Mouse (Mus musculus): ENCODE measurements around the gene Gfpt1.

DNA sequence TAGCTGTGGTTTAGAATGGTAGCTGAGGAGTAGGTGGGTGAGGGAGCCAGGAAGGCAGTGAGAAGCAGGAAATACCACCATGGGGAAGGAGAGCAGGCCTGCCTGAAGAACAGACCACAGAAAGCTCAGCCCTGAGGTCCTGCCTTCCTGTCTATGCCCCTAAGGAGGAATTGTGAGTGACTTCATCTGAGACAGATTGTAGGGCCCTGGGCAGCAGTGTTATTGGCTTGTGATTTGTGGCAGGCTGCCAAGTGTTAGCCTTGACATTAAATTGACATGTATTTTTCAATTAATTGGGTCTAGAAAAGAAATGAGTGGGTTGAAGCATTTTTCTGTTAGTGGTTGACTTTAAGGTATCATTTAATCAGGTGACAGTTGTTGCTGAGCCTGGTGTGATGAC is 13.8 kb upstream of the Gfpt1 start:
- TF ChIP-seq CTCF (IDR thresholded peaks at IDR 0.05; ENCODE audit: control insufficient read depth, insufficient read depth, insufficient read length) (no peak), CEBPB (IDR thresholded peaks at IDR 0.05; ENCODE audit: low read depth) (no peak), MAX (IDR thresholded peaks at IDR 0.05) (no peak), USF1 (IDR thresholded peaks at IDR 0.05; ENCODE audit: low read depth) (no peak), MYOG (IDR thresholded peaks at IDR 0.05; ENCODE audit: control insufficient read depth, extremely low read depth, insufficient read length) (no peak), MYOD1 (IDR thresholded peaks at IDR 0.05; ENCODE audit: control insufficient read depth, insufficient read length, low read depth) (no peak)

Data from C2C12 (cell line).